Mouse (Mus musculus): ENCODE measurements at regions not wholly inside any gene's neighbourhood (a gene's known extent, or its start where the extent isn't known, plus 50 kb on each side); places are given as distances from the start of the nearest gene placed in this dataset.
"Not testable (repeated sequence)": the region's sequence is repeated elsewhere in the genome, so short reads cannot be mapped to it uniquely, and the experiment has no call there.

DNA sequence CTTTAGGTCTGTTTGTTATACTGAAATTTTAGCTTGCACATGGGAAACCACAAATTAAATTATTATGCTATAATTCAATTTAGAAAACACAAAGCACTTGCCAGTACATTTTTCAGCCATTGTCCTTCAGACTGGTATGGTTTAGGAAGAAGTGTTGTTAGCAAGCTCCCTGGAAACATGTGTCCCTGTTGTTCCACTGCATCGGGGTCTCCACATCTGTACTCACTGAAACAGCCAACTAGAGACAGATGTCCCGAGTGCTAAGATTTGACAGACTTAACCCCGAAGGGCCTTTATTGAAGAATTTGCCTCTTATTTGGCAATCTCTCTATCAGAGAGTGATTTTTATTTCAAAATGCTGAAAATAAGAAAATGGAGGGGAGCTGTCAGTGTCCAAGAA is 362.6 kb downstream of the Rfpl4b start:
- no peak for DNase-seq (ENCODE audit: low read depth, low spot score)

DNA sequence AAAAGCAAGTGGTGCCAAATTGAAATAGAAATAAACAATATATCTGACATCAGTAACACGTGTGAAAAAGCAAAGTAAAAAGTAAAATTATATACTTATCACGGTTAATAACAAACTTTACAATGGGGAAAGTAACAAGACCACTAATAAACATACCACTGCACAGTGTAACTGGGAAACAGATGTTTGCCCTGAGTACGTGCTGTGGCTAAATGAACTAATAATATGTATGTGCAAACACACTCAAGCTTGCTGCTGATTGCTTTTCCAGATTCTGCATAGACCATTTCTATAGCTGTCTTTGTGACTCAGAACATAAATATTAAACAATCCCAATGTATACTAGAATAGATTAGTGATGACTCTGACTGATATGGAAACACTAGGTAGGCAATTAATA is 363.2 kb downstream of the Rfpl4b start:
- no peak for DNase-seq (ENCODE audit: low read depth, low spot score)

DNA sequence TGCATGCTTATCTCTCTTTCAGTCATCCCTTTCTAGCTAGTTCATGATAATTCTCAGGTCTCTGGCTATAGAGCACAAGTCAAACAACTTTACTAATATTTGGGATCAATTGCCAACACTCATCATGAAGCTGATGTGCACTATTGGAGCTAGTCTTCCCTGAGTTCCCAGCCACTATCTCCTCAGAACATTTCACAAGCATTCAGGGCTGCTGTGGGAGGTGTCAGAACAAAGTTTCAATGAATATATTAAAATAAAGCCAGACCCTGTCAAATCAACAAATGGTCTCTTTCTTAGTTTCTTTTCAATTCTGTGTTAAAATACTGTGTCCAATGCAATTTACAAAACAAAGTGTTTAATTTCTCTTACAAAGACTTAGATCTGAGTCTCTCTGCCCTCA is 364.8 kb downstream of the Rfpl4b start:
- no peak for DNase-seq (ENCODE audit: low read depth, low spot score)

DNA sequence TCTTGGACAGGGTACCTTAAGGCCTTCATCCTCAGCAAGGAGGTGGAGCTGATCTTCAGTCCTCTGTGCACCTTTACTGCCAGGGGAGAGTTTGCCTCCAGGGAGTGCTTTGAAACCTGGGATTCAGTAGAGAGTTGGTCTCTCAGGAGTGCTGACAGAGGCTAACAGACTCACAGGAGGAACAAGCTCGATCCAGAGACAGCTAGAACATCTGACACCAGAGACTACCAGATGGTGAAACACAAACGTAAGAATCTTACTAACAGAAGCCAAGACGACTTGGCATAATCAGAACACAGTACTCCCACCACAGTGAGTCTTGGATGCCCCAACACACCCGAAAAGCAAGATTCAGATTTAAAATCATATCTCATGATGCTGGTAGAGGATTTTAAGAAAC is 372.3 kb downstream of the Rfpl4b start:
- no peak for DNase-seq (ENCODE audit: low read depth, low spot score)

DNA sequence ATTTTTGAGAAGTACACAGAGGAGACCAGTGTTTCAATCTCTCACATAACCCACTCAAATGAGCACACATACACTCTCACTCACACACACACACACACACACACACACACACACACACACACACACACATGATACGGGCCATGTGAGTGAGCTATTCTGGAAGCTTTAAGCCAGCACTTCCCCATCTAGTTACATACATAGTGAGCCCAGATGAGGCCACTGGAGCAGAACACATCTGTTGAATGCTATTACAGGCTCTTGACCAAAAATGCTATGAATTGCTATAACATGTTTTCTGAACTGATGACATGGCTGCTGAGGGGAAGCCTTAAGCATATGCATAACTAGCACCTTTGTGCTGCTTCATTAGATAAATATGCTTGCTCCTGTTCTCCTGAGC is 373.9 kb downstream of the Rfpl4b start:
- DNase-seq (ENCODE audit: low read depth, low spot score), result no peak

DNA sequence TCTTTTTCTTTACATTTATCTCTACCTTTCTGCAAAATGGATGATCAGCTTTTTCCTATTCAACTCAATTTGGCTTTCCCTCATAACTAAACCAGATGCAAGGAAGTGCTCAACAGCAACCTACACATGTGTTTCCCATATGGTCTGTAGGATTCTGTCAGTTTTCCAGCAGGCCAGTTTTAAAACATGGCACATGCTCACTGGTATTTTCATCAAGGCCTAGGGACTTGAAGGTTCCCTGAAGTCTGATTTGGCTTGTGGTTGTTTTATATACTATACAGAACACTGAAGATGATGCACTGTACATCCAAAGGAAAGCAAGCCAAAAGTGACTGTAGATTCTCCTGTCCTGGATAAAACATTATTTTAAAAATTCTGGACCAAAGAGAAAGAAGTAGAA is 374.3 kb downstream of the Rfpl4b start:
- no peak for DNase-seq (ENCODE audit: low read depth, low spot score)

DNA sequence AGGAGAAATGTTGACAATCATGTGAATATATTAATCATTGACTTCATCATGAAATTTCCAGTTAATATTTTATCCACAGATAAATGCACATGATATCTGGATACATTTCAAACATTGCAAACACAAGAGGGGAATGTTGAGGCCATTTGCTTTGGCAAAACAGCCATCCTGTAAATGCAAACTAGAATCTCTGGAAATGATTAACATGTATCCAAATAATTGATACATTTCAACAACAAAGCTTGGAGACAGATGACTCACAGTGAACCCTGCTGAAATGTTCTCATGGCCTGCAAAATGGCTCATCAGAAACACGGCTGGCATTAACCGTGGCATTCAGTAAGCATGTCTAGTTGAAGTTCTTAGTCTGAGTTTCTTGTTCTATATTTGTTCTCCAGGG is 382.3 kb downstream of the Rfpl4b start:
- no peak for DNase-seq (ENCODE audit: low read depth, low spot score)

DNA sequence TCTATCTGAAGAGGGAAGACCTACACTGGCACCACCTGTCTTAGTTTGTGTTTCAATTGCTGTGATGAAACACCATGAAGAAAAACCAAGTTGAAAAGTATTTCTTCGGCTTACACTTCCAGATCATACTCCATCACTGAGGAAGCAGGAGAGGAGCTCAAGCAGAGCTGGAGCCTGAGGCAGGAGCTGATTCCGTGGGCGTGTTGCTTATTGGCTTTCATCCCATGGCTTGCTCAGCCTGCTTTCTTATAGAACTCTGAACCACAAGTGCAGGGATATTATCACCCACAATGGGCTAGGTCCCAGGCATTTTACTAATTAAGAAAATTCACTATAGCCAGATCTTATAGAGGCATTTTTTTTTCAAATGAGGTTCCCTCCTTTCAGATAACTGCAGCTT is 384.7 kb downstream of the Rfpl4b start:
- no peak for DNase-seq (ENCODE audit: low read depth, low spot score)

DNA sequence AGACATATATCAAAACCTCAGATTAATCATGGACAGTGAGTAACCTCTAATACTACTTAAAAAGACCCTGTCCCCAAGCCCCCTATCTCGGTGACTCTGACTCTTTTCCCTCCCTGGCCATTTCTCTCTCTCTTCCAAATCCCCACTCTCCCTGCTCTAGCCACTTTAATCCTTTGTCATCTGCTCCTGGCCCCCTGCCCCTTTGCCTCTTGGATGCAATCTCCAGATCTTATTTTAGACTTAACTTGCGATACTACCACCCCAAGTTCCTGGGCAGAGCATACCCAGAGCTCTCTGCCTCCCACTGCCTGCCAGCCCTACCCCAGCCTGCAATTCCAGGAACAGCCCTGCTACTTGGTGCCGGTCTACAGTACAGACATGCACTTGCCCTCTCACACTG is 400.0 kb downstream of the Rfpl4b start:
- no peak for DNase-seq (ENCODE audit: low read depth, low spot score)

DNA sequence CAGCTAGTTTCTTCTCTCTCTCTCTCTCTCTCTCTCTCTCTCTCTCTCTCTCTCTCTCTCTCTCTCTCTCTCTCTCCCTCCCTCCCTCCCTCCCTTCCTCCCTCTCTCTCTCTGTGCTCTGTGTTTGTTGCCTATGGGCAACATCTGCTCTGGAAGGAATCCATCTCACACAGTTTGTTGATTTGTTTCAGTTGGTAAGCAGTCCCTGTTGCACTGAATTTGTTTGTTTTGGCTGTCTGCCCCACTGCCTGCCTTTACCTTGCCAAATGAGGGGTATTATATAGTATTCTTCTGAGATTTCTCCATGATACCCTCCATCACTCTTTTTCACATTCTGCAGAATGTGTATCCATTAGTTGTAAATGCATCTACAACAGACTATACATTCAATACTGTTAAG is 401.8 kb downstream of the Rfpl4b start:
- DNase-seq (ENCODE audit: low read depth, low spot score), result no peak

DNA sequence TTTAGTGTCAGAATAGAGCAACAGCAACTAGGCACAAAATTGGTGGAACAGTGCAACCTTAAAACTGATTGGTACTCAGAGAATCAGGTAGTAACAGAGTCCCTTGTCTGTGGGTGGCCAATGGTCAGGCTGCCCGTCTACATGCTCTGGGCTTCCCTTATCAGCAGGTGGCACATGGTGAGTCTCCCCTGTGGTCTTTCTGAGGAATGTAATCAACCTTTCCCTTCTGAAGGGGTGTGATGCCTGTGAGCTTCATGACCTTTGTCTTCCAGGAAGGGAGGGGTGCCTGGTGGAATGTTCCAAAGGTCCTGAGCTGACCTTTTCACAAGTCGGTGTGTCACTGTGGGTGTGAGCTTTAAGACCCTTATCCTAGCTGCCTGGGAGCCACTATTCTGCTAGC is 438.4 kb downstream of the Rfpl4b start:
- no peak for DNase-seq (ENCODE audit: low read depth, low spot score)

DNA sequence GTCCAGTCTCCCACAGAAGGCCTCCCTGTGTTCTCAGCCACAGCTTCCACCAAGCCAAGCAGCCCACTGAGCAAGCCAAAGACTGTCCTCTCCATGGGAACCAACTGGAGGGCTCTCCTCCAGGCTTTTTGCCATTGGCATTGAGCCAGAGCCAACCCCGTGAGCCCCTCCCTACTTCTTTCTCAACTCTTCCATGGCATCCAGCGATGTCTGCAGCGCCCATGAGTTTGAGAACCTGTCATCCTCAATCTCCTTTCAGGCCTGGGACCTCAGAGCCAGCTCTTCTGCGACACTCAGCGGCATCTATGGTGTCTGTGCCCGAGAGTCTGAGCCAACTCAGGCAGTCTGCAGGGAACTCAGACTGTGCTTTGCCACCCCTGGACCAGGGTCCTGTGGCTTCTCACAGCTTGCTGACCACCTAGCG is 439.7 kb downstream of the Rfpl4b start:
- no peak for DNase-seq (ENCODE audit: low read depth, low spot score)

DNA sequence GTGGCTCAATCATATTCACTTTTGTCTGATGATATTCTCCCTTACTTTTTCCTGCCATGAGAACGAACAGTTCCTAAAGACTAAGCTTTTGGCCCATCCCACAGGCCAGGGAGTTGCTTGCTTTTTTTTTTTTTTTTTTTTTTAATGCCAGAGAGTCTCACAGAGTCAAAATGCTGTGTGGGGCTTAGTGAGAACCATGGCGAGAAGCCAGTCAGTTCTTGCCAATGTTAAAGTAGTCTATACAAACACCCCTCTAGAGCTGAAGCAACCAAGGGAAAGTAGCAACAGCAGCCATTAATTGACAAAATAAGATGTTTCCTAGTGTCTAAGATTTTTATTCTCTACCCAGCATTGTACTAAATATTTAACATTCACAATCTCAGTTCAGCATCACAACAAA is 441.2 kb downstream of the Rfpl4b start:
- no peak for DNase-seq (ENCODE audit: low read depth, low spot score)

DNA sequence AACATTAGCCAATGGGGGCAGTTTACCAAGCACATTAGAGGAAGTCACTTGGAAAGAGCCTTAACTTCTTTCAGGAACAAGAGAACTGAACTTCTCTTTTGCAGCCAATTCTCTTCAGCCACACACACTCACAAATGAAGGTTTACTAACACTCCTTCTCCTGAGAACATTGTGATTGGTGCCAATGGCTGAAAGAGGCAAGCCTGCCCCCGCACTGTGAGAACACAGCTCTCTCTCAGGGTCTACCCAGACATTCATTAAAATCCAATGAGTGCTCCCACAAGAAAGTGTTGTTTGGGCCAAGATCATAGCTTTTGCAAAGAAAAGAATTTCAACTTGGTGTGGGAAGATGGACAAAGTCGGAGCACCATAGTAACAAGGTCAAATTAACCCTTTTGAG is 454.8 kb downstream of the Rfpl4b start:
- no peak for DNase-seq (ENCODE audit: low read depth, low spot score)

DNA sequence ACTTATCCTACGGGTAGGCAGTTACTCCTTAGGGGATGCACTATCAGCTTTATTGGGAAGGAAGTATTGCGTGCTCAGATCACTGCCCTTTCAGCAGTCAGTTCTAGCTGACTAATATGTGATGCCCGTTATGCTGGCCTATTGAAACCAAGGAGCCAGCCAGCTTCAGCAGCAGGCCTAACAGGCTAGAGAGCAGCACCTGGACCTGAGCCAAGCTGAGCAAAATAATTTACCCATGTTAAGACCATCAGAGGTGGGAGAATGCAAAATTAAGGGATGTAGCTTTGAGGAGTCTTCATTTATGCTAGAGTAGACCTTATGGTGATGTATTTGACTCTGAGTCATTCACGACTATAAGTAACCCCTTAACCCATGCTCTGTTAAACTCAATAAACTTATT is 456.7 kb downstream of the Rfpl4b start:
- DNase-seq (ENCODE audit: low read depth, low spot score), result no peak

DNA sequence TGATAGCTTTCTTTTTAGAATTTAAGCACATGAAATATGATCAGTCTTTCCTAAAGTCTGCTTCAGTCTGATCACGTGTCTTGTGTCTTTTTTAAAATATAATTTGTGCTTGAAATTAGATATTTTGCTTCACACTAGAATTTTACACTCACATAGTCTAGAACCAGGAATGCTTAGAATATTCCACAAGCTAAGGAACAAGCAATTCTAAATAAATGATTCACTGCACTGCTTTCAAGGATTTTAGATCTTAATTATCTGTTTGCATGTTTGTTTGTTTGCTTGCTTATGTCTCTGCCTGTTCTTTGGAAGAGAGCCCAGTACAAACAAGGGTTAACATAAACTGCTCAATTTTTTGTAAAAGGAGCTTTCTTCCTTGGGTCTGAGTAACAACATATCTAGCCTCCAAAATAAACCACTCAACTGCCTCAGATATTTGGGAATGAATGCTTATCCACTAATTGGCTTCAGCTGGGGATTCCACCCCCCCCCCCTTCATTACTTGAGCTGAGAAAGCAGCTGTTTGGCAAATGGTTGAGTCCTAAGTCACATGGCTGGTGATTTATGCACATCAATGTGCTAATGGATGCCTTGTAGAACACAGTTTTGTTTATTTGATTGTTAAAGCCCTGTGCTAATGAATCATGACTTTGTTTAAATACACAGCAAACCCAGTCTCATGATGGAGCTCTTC is 463.9 kb downstream of the Rfpl4b start:
- DNase-seq (ENCODE audit: low read depth, low spot score), result no peak

DNA sequence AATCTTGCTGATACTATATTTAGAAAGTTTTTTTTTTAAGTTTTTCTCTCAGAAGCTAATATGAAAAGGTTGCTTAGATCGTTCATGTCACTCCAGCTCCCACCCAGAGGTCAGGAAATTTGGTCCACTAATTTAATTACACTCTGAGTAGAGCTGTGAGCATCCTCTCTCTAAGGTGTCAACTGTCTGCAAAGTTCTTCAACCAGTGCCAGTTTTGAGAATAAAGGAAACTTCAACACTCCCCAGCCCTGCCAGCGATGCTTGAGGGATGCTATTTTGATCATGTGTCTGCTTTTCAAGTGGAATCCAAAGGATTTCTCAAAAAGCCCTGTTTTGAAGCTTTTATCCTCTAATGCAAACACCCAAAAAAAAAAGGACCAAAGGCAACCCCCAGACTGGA is 467.6 kb downstream of the Rfpl4b start:
- no peak for DNase-seq (ENCODE audit: low read depth, low spot score)

DNA sequence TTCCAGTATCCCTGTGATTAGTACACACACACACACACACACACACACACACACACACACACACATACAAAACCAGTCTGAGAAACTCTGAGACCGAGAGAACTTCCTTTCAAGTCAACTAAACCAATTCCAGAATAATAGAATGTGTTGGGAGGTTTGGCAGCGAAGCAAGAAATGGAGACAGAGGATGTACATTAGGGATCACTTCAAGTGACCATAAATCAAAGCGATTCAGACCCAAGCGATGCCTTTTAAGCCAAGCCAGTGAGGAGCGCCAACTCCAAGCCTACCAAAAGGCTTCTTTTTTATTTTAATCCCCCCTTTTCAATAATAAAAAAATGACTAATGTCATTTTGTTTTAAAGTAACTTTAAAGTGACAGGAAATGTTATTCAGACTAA is 468.1 kb downstream of the Rfpl4b start:
- DNase-seq (ENCODE audit: low read depth, low spot score), result no peak

DNA sequence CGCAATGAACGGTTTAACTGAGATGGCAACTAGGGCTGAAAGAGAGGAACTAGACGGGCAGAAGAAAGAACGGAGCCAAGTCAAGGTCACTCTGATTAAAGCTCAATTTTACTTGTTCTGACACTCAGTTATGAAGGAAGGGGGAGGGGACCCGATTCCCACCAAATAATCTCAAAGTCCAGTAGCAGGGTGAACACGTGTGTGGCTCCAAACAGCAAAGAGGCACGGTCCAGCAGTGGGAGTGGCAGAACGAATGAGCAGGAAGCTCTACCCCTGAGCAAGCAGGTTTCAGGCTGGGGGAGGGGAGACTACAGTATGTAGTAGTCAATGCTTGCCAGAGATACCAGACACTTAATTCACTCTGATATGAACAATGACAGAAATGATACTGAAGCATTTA is 474.6 kb downstream of the Rfpl4b start:
- DNase-seq (ENCODE audit: low read depth, low spot score), result not testable (repeated sequence)

DNA sequence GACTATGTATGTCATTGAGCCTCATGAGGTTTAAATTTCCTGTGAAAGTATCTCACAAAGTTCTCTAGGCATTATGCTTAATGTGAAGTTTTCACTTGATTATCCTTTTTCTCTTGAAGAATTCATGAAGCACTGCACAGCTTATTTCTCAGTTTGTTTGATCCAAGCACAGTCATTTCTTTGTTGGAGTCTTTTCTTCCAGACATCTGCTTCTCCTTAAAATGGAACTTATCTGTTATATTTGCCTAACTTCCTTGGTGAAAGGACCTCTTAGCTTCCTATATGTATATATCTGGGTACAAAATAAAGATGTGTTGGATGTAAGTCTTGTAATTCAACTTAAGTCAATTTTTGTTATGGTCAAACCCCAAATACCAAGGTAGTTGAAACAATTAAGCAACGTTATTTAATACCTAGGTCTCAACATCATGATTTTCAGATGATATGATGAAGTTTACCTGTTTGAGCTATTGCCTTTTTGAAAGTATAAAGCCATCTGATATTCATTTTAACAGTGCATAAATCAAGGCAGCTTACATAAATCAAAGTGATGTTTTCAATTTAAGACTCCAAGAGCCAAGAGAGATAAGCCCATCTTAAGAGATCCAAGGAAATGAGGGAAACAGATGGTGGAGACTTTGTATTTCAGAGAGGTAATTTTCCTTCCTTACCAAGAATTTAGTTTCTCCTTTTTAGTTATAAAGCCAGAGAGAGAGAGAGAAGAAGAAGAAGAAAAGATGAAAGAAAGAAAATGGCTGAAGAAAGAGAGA is 481.0 kb downstream of the Rfpl4b start:
- DNase-seq (ENCODE audit: low read depth, low spot score), result no peak

DNA sequence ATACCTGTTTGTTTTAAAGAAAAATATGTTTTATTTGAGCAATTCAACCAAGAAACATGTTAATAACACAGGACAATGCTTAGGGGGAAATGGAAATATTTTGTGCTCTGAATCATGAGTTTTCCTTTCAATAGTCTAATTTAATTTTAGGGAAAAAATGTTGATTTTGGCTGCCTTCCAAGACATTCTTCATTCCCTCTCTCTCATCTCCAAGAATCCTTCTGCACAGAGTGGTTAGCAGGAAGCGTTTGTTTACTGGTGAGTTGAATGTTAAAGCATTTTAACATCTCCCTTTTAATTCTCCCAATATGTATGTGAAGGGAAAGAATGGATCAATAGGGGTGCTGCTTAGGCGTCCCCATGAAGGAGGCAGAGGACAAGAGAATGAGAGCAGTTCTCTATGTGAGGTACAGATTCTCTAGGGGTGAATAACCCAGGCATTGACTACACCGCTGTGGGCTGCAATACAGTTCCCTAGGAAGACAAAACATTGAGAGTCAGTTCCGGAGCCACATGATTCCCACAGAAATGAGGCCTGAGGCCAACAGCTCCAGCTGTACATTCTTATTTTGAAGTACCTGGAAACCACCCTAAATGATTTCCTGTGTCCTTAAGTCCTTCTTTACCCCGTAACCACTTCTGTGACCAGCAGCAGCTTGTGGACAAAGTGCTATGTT is 512.7 kb downstream of the Rfpl4b start:
- no peak for DNase-seq (ENCODE audit: low read depth, low spot score)

DNA sequence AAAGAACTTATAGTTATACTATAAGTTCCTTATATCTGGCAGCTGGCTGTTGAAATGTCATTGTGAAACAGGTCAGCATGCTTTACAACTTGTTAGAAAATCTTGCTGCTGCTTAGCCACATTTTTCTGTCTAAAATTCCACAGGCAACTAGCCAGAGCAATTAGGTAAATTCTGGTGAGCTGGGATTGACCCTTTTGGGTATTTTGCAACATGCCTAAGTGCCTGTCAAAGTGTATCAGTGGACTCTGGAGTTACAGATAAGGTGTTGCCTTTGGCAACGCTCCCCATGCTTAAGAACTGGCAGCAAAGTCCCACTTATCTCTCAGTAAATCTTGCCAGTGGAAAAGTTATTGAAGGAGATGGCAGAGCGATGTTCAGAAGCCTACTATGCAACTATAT is 525.9 kb downstream of the Rfpl4b start:
- no peak for DNase-seq (ENCODE audit: low read depth, low spot score)

DNA sequence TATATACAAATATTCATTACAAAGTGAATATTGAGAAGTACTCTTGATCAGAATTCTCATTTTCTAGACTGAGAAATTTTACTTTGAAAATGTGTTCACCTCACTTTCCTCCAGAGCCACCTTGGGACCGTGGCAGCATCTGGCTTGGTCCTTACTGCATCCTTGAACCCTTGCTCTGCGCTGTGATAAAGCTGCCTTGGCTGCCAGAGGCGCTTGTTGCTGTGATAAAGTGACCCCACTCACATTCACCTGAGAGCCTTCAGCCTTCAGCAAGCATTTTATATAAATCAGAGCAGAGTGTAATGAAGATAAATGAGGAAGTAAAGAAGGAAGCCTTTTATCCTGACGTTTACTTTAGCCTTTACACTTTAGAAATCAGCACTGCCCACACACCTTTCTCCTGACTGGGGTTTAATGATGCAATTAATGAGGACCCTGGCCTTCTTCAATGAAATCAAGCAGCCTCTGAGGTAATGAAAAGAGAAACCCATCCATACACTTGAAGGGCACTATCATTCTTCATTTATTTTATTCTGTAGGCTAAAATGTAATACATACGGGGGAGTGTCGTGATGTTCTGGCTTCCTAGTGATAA is 532.8 kb downstream of the Rfpl4b start:
- DNase-seq (ENCODE audit: low read depth, low spot score), result no peak
